Mouse (Mus musculus): Measurements from ENCODE around the gene Hjurp. TPM values are rescaled to one million over a fixed set of nuclear protein-coding genes. Genes with fewer than 3 reads are reported as not detected.

Hjurp gene
- total and polyA plus RNA-seq, 3 experiments: 59.4 to 103 (median 76.3) TPM

- H3K27ac ChIP-seq (ENCODE audit: control insufficient read depth, low read depth, low read length): no peak overlapping the region
- no peaks in the 10 kb centered on the region for H3K79me2 ChIP-seq (ENCODE audit: control insufficient read depth, insufficient read depth, low read length, poor library complexity)
- H3K9me3 ChIP-seq (replicated peaks; ENCODE audit: insufficient read depth, low read length): no peaks in the 10 kb centered on the region
- H3K4me3 ChIP-seq (ENCODE audit: control insufficient read depth in 1 of 2, insufficient read depth in 1 of 2, low read depth in 2 of 2, low read length in 2 of 2): no peak overlapping the region
- H3K27me3 ChIP-seq (ENCODE audit: control insufficient read depth in 1 of 2, insufficient read depth in 2 of 2, low read length in 2 of 2): no peaks in the 10 kb centered on the region
- H3K4me1 ChIP-seq (ENCODE audit: control insufficient read depth in 1 of 2, insufficient read depth in 2 of 2, low read length in 2 of 2): no peaks in the 10 kb centered on the region
- no peak for DNase-seq (ENCODE audit: low read depth, low spot score)
- TF ChIP-seq TAL1 (IDR thresholded peaks at IDR 0.05; ENCODE audit: low read length) (no peak), MEF2A (IDR thresholded peaks at IDR 0.05; ENCODE audit: extremely low read depth, insufficient replicate concordance, low read depth, low read length, poor library complexity, severe bottlenecking) (no peak), NELFE (IDR thresholded peaks at IDR 0.05; ENCODE audit: low read depth, low read length) (no peak), HCFC1 (IDR thresholded peaks at IDR 0.05; ENCODE audit: low read depth, low read length) (no peak), RCOR1 (IDR thresholded peaks at IDR 0.05; ENCODE audit: low read depth, low read length) (no peak), SIN3A (IDR thresholded peaks at IDR 0.05; ENCODE audit: low read length) (no peak), CTCF (IDR thresholded peaks at IDR 0.05 in 2 of 3, conservative IDR thresholded peaks at IDR 0.05 in 1 of 3; ENCODE audit: control insufficient read depth in 1 of 3, insufficient read depth in 1 of 3, low read depth in 2 of 3, low read length in 3 of 3, poor library complexity in 1 of 3, severe bottlenecking in 1 of 3) (no peak), POLR2AphosphoS2 (IDR thresholded peaks at IDR 0.05; ENCODE audit: low read length) (no peak), ZMIZ1 (IDR thresholded peaks at IDR 0.05; ENCODE audit: low read depth, low read length) (no peak), ZC3H11A (IDR thresholded peaks at IDR 0.05; ENCODE audit: low read depth, low read length) (no peak), USF2 (IDR thresholded peaks at IDR 0.05; ENCODE audit: borderline replicate concordance in 1 of 2, insufficient read depth in 1 of 2, low read depth in 1 of 2, low read length in 2 of 2) (no peak), CHD2 (IDR thresholded peaks at IDR 0.05; ENCODE audit: low read length) (no peak), JUND (IDR thresholded peaks at IDR 0.05; ENCODE audit: low read depth, low read length) (no peak), POLR2AphosphoS5 (IDR thresholded peaks at IDR 0.05; ENCODE audit: borderline replicate concordance, low read depth, low read length) (no peak), UBTF (IDR thresholded peaks at IDR 0.05; ENCODE audit: borderline replicate concordance, insufficient read depth, low read depth, low read length) (no peak), MAX (IDR thresholded peaks at IDR 0.05; ENCODE audit: low read length) (no peak), TBP (IDR thresholded peaks at IDR 0.05; ENCODE audit: low read depth, low read length) (no peak), E2F4 (IDR thresholded peaks at IDR 0.05; ENCODE audit: borderline replicate concordance, low read depth, low read length) (no peak), NRF1 (IDR thresholded peaks at IDR 0.05; ENCODE audit: insufficient read depth, low read depth, low read length, poor library complexity, severe bottlenecking) (no peak), CHD1 (IDR thresholded peaks at IDR 0.05; ENCODE audit: low read depth, low read length) (no peak)
- no peak overlapping the region for H3K9ac ChIP-seq (ENCODE audit: control insufficient read depth, low read depth, low read length, poor library complexity, severe bottlenecking)
- no peaks in the 10 kb centered on the region for H3K36me3 ChIP-seq (ENCODE audit: control insufficient read depth in 1 of 2, insufficient read depth in 2 of 2, low read length in 2 of 2)
These were observed 29.8 kb downstream of the Hjurp start for GRCm38 (mm10) chr1:88247660-88248059.

- TF ChIP-seq POLR2AphosphoS2 (IDR thresholded peaks at IDR 0.05; ENCODE audit: low read length) (no peak), EP300 (IDR thresholded peaks at IDR 0.05; ENCODE audit: low read depth in 1 of 2, low read length in 2 of 2) (no peak)
- no peak overlapping the region for H3K9ac ChIP-seq (ENCODE audit: control insufficient read depth, low read depth, low read length, poor library complexity, severe bottlenecking)
- H3K27ac ChIP-seq (ENCODE audit: control insufficient read depth, low read depth, low read length): no peak overlapping the region
- H3K36me3 ChIP-seq (ENCODE audit: control insufficient read depth in 1 of 2, insufficient read depth in 2 of 2, low read length in 2 of 2): no peaks in the 10 kb centered on the region
- DNase-seq (ENCODE audit: low read depth, low spot score): no peak
- H3K27me3 ChIP-seq (ENCODE audit: control insufficient read depth in 1 of 2, insufficient read depth in 2 of 2, low read length in 2 of 2): no peaks in the 10 kb centered on the region
- no peaks in the 10 kb centered on the region for H3K9me3 ChIP-seq (replicated peaks; ENCODE audit: insufficient read depth, low read length)
- no peak overlapping the region for H3K4me3 ChIP-seq (ENCODE audit: control insufficient read depth in 1 of 2, insufficient read depth in 1 of 2, low read depth in 2 of 2, low read length in 2 of 2)
- no peaks in the 10 kb centered on the region for H3K4me1 ChIP-seq (ENCODE audit: control insufficient read depth in 1 of 2, insufficient read depth in 2 of 2, low read length in 2 of 2)
- no peaks in the 10 kb centered on the region for H3K79me2 ChIP-seq (ENCODE audit: control insufficient read depth, insufficient read depth, low read length, poor library complexity)
These were observed 31.0 kb downstream of the Hjurp start for GRCm38 (mm10) chr1:88246386-88246785.
